Mouse (Mus musculus) liver, embryonic 14.5 days (tissue): ENCODE data around the gene Snf8. TPM values are rescaled to one million over a fixed set of nuclear protein-coding genes. Genes with fewer than 3 reads are reported as not detected.
A peak's percentile ranks its signal among the peaks of the same experiment; 100 is the strongest.

ENCODE experiments used
- ATAC-seq: fragments of 200-750 bp; cut with Nextera tagmentation; 2 replicates; pipeline ENCODE4 v1.8.0; 2017; ENCODE audit warnings: moderate number of reproducible peaks, mild to moderate bottlenecking, moderate library complexity; ENCODE audit not compliant: insufficient read depth
- DNase-seq, 3 experiments: peaks; one replicate each; pipeline ENCODE4 v3.0.0-alpha.2; 2012 to 2013; ENCODE audit warnings: low read depth in 3 of 3, low spot score in 3 of 3
- H3K27ac ChIP-seq: fragments of 300-500 bp; sonication (generic); 2 replicates; pipeline ENCODE4 v1.5.1; 2014; ENCODE audit warnings: moderate library complexity, mild to moderate bottlenecking, control low read depth, inconsistent platforms
- H3K27me3 ChIP-seq: fragments of 300-500 bp; sonication (generic); 2 replicates; pipeline ENCODE4 v1.6.1; 2014; ENCODE audit warnings: mild to moderate bottlenecking, low read length, moderate library complexity; ENCODE audit not compliant: control insufficient read depth, insufficient read depth
- H3K36me3 ChIP-seq: fragments of 300-500 bp; sonication (generic); replicated peaks from 2 replicates; pipeline ENCODE4 v1.6.1; 2014; ENCODE audit warnings: low read depth; ENCODE audit not compliant: control insufficient read depth, insufficient read depth
- H3K4me1 ChIP-seq, 2 experiments: fragments of 200-500 bp in 1 of 2; fragments of 300-500 bp in 1 of 2; sonication (generic) in 1 of 2; replicated peaks; 2 replicates each; pipeline ENCODE4 v1.6.1; 2012 to 2014; ENCODE audit warnings: antibody characterized with exemption in 1 of 2, inconsistent platforms in 1 of 2, low read length in 1 of 2; ENCODE audit not compliant: control insufficient read depth in 2 of 2, insufficient read depth in 2 of 2
- H3K4me2 ChIP-seq: fragments of 300-500 bp; sonication (generic); 2 replicates; pipeline ENCODE4 v1.6.1; 2014; ENCODE audit warnings: low read depth, mild to moderate bottlenecking, control low read depth, moderate library complexity
- H3K4me3 ChIP-seq, 2 experiments: fragments of 200-500 bp in 1 of 2; fragments of 300-500 bp in 1 of 2; sonication (generic) in 1 of 2; 2 replicates each; pipeline ENCODE4 v1.5.1; 2012 to 2014; ENCODE audit warnings: low read depth in 2 of 2, low read length in 2 of 2, mild to moderate bottlenecking in 2 of 2, control low read depth in 1 of 2, inconsistent platforms in 1 of 2, moderate library complexity in 1 of 2; ENCODE audit not compliant: insufficient read depth in 1 of 2
- H3K9ac ChIP-seq: fragments of 300-500 bp; sonication (generic); replicated peaks from 2 replicates; pipeline ENCODE4 v1.6.1; 2014; ENCODE audit warnings: mild to moderate bottlenecking, control low read depth, moderate library complexity
- H3K9me3 ChIP-seq: fragments of 300-500 bp; sonication (generic); 2 replicates; pipeline ENCODE4 v1.6.1; 2016; ENCODE audit warnings: low read length, mixed read lengths; ENCODE audit not compliant: control insufficient read depth
- CTCF ChIP-seq: IDR thresholded peaks from 2 replicates; pipeline ENCODE4 v1.5.1; 2016; ENCODE audit warnings: antibody characterized with exemption, low read depth, control low read depth
- EP300 ChIP-seq: IDR thresholded peaks from 2 replicates; pipeline ENCODE4 v1.6.1; 2016; ENCODE audit warnings: antibody characterized with exemption, low read depth
- WGBS: fragments of 180-500 bp; shearing (Covaris S2); extraction: QIAGEN DNeasy Blood & Tissue Kit; methylation state at CpG from one replicate; pipeline ENCODE4 v1.1.7; 2014; ENCODE audit not compliant: insufficient replicate concordance; 5-methylcytosine and 5-hydroxymethylcytosine counted together
- polyA plus RNA-seq, 2 experiments: library from polyadenylated mRNA; depleted of rRNA in 1 of 2; stranded (reverse) in 1 of 2; unstranded in 1 of 2; fragments of >200 nt; fragmentation: Nextera tagmentation in 1 of 2; extraction: Ambion mirVana in 1 of 2; gene quantifications; 2 replicates each; pipeline versions ENCODE4 v1.2.1 to v1.2.3; 2012 to 2014

The Snf8 gene
- polyA plus RNA-seq (2012; rRNA removed) (18.5 and 28.2 TPM in 2 replicates), polyA plus RNA-seq (2014; fragmentation: Nextera tagmentation; extraction: Ambion mirVana) (28.9 and 30.0 TPM in 2 replicates)

DNA sequence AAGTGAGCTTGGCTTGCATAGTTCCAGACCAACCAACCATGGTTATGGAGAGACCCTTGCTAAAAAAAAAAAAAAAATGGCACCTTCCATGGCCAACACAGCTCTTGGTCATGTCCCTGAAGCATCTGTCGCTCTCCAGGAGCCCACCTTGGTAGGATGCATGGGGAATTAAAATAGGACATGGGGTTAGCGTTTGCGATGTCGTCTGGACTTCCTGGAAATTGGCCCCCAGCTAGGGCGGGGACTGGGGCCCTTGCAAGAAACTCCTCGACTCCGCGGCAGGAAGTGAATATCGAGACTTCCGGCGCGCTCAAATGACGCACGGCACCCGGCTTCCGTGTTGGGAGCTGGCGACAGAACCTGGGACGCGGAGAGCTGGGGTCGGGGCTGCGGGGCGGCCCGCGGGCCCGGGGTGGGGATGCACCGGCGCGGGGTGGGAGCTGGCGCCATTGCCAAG is at the start of gene Snf8:
Gene Snf8, plus strand, starts transcription at position 290 of the 457 bp plus-strand sequence.
- DNase-seq (peak; percentile 88 to 89 (median 88)), ATAC-seq (peak; percentile 88)
- H3K9ac ChIP-seq, result peak within 1 kb of the TSS; percentile 81
- H3K27me3 ChIP-seq, result no peaks in the 10 kb centered on the region
- H3K4me2 ChIP-seq, result peak within 1 kb of the TSS; percentile 66
- H3K4me1 ChIP-seq, result peaks cover 14 to 27% of the 10 kb centered on the region in 2 experiments
- WGBS, result under 1% methylated on average over 29 of the region's 29 CpGs
- H3K27ac ChIP-seq, result peak within 1 kb of the TSS; percentile 49
- H3K36me3 ChIP-seq, result peaks cover 7% of the 10 kb centered on the region; the same call in 1 of the 2 replicates
- H3K9me3 ChIP-seq, result no peaks in the 10 kb centered on the region
- peak within 1 kb of the TSS; percentile 84 to 93 for H3K4me3 ChIP-seq
- no peak for TF ChIP-seq CTCF
- 0 out of 2 replicates have a peak, but pooled peaks have one; percentile 16 for TF ChIP-seq EP300

DNA sequence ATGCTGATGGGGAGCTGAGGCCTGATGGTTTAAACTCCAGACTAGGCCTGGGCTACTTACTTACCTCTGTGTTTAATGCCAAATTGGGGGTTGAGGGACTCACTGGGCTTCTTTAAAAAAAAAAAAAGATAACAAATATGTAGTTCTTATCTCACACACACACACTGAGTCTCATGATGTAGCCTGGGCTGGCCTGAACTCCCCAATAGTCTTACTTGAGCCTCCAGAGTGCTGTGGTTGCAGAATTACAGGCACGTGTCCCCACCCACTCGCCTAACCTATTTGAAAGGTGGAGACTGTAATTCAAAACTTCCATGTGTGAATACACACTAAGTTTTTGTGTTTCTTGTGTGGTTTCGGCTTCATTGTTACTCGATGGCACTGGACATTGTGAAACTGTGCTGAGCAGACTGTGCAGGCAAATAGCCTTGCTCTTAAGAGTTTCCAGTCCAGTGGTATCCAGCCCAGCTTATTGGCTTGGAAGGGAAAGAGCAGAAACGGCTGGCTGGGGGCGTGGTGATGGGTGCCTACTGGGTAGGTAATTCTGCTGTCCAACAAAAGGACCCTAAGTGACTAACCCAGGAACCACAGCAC is 46.7 kb upstream of the Snf8 start:
- DNase-seq (peak in 2 of 3 experiments; percentile 44 to 48), ATAC-seq (peak; percentile 76)
- peak; percentile 39 for TF ChIP-seq EP300
- no peak for TF ChIP-seq CTCF

DNA sequence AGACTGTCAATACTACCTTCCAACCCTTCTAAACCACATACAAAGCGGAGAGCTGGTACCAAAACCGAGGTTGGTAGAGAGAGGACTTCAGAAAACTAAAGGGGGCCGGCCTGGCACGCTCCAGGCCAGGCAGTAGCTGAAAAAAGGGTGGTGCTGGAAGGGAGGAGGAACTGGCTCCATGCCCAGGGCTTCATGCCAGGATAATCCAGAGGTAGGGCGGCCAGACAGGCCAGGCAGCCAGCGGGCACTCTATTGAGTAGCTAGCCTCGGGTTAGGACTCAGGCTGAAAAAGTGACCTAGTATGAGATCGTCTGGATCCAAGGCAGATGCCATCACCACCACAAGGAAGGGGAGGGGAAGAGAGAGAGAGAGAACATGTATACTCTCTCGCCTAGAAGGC is 46.2 kb upstream of the Snf8 start:
- no peaks in the 10 kb centered on the region for H3K27me3 ChIP-seq
- ATAC-seq (no peak), DNase-seq (no peak)
- no peak for TF ChIP-seq EP300
- no peak for TF ChIP-seq CTCF
- H3K27ac ChIP-seq, result peak overlapping the region; percentile 21; the same call in 1 of the 2 replicates
- peak overlapping the region; percentile 8 for H3K4me2 ChIP-seq
- peaks cover 17 to 46% of the 10 kb centered on the region in 2 experiments for H3K4me1 ChIP-seq
- no peaks in the 10 kb centered on the region for H3K9me3 ChIP-seq
- no peaks in the 10 kb centered on the region for H3K36me3 ChIP-seq
- 50% methylated on average over 9 of the region's 9 CpGs for WGBS
- H3K9ac ChIP-seq, result peak overlapping the region; percentile 18
- H3K4me3 ChIP-seq, result no peak overlapping the region

More for the DNA sequence above, 46.7 kb upstream of the Snf8 start:
- no peaks in the 10 kb centered on the region for H3K9me3 ChIP-seq
- no peaks in the 10 kb centered on the region for H3K36me3 ChIP-seq
- WGBS, result 32% methylated on average over 6 of the region's 6 CpGs
- H3K4me1 ChIP-seq, result peaks cover 17 to 43% of the 10 kb centered on the region in 2 experiments
- H3K4me2 ChIP-seq, result peak overlapping the region; percentile 8
- peak overlapping the region; percentile 21; the same call in 1 of the 2 replicates for H3K27ac ChIP-seq
- H3K9ac ChIP-seq, result no peak overlapping the region
- no peak overlapping the region for H3K4me3 ChIP-seq
- no peaks in the 10 kb centered on the region for H3K27me3 ChIP-seq

DNA sequence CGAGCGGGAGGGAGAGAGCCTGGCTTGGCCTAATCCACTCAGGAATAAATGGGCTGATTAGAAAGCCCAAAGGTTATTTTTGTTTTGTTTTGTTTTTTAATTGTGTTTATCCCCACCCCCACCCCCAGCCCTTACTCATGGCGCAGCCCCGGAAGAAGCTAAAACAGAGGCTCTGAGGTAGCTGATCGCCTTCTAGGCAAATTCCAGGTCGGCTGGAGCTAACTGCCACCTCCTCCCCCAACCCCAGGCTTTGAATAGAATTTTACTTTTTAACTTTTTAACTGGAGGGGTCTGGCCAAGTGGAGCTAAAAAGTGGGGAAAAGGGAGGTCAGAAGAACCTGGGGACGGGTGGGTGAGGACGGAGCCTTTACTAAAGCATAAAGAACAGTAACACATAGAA is 44.8 kb upstream of the Snf8 start:
- Histone ChIP-seq H3K9ac (no peak overlapping the region), H3K27me3 (no peaks in the 10 kb centered on the region), H3K4me1 (peaks cover 17 to 46% of the 10 kb centered on the region in 2 experiments), H3K27ac (no peak overlapping the region), H3K9me3 (no peaks in the 10 kb centered on the region), H3K4me3 (no peak overlapping the region), H3K36me3 (no peaks in the 10 kb centered on the region), H3K4me2 (no peak overlapping the region; the same call in 1 of the 2 replicates)
- DNase-seq (no peak), ATAC-seq (no peak)
- 81% methylated on average over 8 of the region's 8 CpGs for WGBS
- TF ChIP-seq EP300 (no peak), CTCF (no peak)

DNA sequence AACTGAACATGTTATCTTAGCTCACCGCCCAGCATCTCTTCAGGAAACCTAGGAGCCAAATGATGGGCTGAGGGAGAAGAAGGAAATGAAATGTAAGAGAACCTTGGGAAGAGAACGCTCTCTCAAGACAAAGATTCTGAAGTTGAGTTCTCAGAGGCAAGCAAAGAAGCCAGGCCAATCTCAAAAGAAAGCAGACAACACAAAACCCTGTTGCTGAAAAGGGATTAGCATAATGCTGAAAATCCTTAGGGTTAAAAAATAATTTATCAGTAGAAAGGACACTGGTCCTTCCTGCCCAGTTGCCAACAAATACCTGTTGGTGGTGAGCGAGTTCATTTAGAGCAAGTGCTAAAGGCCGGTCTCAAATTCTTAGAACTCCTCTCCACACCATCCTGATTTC is 44.3 kb upstream of the Snf8 start:
- H3K9ac ChIP-seq, result no peak overlapping the region
- no peak overlapping the region for H3K27ac ChIP-seq
- H3K4me2 ChIP-seq, result peak overlapping the region; percentile 59
- DNase-seq (no peak), ATAC-seq (no peak)
- H3K9me3 ChIP-seq, result no peaks in the 10 kb centered on the region
- peaks cover 17 to 46% of the 10 kb centered on the region in 2 experiments for H3K4me1 ChIP-seq
- H3K36me3 ChIP-seq, result no peaks in the 10 kb centered on the region
- WGBS, result 72% methylated on average over 4 of the region's 4 CpGs
- no peaks in the 10 kb centered on the region for H3K27me3 ChIP-seq
- H3K4me3 ChIP-seq, result peak overlapping the region in 1 of 2 experiments; percentile 39; a peak in 1 of 4 replicates
- TF ChIP-seq CTCF (no peak), EP300 (no peak)
